Mouse (Mus musculus) erythroblast, adult 5-6 weeks (primary cell): Measurements from ENCODE around the gene Ncaph2. TPM values are rescaled to one million over a fixed set of nuclear protein-coding genes. Genes with fewer than 3 reads are reported as not detected.

ENCODE experiments used
- ATAC-seq: replicated peaks from 2 replicates; pipeline ENCODE4 v1.8.0; 2016; ENCODE audit warnings: moderate number of reproducible peaks, mild to moderate bottlenecking, moderate TSS enrichment, inconsistent platforms; ENCODE audit not compliant: poor library complexity, low FRiP score, severe bottlenecking
- total RNA-seq, 2 experiments: library from RNA; stranded (forward) in 1 of 2; stranded (reverse) in 1 of 2; fragments of 150-400 nt in 1 of 2; fragments of 200-764, 138-1000 nt in 1 of 2; gene quantifications; 2 replicates each; pipeline versions ENCODE4 v1.2.3 to v1.2.4; 2015 to 2017; ENCODE audit warnings: low replicate concordance in 2 of 2

Ncaph2 gene
- total RNA-seq, 2 experiments from 2014 or later, result 30.6 to 60.7 TPM

- no peak for ATAC-seq
Measured at GRCm38 (mm10) chr15:89377362-89377761, 21.8 kb downstream of the Ncaph2 start.

GRCm38 (mm10) chr15:89377938-89378828 is 22.7 kb downstream of the Ncaph2 start:
- ATAC-seq, result no peak

DNA sequence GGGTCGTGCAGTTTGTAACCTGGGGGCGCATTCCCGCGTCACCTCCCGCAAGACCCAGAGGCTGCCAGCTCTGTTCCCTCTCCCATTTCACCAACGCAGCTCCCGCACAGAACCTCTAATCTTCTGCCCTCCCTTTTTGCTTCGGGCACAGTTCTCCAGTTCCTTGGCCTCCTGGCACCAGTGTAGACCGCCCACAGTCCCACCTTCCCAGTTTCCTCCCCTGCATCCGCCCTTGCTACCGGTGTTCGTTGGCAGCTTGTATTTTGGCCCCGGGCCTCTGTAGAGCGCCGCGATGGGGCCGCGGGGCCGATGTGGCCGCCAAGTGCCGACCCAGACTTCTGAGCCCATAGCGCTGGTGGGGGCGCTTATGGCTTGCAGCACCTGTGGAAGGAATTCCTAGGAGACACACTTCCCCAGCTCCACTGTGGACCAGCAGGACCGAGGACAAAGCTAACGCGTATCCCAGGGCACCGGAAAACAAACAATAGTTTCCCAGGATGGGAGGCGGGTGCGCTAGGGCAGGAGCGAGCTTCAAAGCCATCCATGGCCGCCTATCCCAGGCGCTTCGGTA is 23.4 kb downstream of the Ncaph2 start, which contains the start of gene Odf3b:
TSS of gene Odf3b (minus strand) at position 452 of the 571 bp plus-strand sequence.
- no peak for ATAC-seq

DNA sequence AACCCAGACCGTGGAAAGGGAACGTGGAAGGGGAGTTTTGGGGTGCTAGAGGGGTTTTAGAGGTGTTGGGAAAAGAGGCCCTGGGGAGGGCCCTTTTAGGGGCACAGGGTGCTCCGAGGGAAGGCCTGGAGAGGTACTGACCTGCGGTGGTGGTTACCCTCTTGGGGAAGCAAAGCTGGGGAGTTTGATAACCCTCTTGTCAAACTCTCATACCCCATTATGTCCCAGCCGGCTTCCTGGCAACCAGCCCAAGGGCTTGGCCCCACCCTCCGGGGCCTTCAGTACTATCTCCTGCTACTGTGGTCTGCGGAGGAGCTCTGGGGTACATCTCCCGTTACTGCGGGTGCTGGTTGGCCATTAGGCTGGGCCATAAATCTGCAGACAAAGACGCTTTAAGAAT is 23.9 kb downstream of the Ncaph2 start:
- ATAC-seq, result no peak

DNA sequence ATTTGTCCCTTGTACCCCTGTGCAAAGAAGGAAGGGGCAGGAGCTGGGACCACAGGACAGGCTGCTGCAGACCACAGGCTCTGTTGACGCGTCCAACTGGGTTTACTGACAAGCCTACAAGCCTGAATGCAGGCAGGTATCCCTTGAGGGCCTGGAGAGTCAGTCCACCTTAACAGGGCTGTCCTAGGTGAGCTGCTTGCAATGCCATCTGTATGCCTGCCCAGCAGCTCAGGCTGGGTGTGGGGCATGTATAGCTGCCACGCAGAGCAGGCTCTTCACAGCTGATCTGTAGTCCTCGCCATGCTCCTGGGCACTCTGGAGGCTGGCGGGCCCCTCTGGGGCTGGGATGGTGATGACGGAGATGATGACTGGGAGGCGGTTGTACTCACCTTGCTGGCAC is 29.1 kb downstream of the Ncaph2 start, which contains the start of gene Klhdc7b:
TSS of gene Klhdc7b (plus strand) at position 301 of the 400 bp plus-strand sequence.
- no peak for ATAC-seq

DNA sequence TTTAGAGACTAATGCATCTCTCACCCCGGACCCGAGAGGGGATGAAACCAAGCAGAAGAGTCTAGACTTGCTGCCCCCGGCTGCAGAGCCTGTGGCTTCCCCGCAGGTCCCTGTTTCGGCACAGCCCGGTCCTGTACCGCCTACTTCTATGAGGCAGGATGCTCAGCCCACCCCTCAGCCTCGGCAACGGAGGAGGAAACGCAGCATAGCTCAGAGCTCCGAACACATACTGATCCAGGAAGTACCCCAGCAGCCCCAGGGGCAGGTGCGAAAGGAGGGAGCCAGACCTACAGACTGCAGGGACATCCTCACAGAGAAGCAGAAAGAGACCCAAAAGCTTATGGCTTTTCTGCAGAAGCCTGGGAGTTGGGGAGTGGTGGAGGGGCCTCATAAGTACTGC is 31.6 kb downstream of the Ncaph2 start:
- ATAC-seq, result no peak

- ATAC-seq, result no peak
Measured at GRCm38 (mm10) chr15:89390081-89390480, 34.6 kb downstream of the Ncaph2 start.

- no peak for ATAC-seq
Measured at GRCm38 (mm10) chr15:89396883-89397282, 41.4 kb downstream of the Ncaph2 start.

DNA sequence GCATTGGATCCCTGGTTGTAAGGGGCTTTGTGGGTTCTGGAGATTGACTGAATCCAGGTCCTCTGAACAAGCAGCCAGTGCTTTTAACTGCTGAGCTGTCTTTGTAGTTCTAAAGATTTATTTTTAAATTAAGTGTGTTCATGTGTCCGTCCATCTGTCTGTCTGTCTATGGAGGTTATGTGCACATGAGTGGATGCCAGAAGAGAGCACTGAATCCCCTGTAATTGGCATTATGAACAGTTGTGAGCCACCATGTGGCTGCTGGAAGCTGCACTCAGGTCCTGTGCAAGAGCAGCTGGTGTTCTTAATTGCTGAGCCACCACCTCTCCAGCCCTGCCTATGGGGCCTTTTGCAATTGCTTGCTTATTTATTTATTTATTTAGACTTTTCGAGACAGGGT is 42.6 kb downstream of the Ncaph2 start:
- no peak for ATAC-seq

DNA sequence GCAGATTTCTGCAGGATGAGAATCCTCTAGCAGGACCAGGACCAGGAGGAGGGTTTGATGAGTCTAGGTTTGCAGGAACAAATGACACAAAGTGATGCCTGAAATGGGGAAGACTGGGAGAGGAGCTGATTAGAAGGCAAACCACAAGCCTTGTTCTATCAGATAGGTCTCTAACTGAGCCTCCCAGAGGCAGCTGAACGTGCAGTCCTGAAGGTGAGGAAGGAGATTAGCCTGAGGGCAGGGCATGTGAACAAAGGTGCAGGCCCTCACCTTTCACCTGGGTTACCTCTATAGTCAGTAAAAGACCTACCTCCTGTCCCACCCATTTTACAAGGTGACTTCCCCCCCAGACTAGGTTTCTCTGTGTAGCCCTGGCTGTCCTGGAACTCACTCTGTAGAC is 44.2 kb downstream of the Ncaph2 start:
- no peak for ATAC-seq

DNA sequence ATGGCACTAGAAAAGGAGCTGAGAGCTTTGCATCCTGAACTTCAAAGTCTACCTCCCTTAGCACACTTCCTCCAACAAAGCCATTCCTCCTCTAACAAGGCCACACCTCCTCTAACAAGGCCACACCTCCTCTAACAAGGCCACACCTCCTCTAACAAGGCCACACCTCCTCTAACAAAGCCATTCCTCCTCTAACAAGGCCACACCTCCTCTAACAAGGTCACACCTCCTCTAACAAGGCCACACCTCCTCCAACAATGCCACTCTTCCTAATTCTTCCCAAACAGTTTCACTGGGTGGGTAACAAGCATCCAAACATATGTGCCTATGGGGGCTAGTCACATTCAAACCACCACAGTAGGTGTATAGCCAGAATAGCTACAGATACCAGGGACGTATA is 47.0 kb downstream of the Ncaph2 start:
- no peak for ATAC-seq

DNA sequence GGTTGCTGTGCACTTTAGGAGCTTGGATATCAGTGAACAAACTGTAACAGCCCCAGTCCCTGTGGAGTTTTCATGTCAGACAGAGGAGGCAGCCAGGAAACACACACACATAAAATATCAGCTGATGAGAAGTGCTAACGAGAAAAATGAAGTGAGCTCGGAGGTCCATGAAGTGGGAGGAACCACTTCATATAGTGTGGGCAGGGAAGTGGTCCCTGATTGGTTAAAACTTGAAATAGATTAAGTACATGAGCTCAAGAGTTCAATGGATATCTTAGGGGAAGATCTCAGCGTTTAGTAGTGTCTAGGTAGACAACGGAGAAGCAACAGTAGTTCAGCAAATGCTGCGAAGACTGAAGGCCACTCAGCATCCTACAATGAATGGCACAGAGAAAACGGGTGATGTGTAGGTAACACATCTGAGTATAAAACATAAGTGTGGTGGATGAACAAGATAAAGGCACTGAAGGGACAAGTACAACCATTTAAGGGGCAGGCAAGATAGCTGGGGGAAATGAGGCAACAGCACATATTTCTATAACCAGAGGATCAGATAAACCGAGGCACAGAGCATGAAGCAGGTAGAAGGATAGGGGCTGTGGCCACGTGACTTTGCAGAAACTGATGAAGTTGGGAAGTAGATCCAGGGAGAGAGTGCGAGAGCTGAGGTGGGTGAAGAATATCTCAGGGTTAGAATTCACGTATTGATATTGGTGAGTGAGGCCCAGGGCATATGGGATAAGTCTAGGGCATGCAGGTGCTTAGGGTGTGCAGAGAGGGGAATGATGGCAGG is 49.5 kb downstream of the Ncaph2 start:
- ATAC-seq, result no peak

GRCm38 (mm10) chr15:89406691-89407090 is 51.2 kb downstream of the Ncaph2 start:
- no peak for ATAC-seq

DNA sequence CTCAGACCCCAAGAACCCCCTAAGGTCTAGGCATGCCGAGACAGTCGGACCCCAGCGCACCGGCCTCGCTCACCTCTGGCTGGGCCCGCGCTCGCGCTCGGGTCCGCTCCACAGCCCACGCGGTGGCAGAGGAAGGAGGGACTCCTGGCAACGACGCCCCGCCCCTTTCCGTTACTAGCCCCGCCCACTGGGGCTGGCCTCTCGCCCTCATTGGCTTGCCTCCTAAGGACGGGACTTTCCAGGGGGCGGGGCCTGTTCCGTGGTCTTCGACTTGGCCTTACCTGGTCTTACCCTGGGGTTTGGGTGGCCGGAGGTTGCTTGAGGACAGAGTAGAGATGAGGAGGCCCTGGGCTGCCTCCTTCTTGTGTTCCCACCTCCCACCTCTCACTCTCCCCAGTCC is 54.6 kb downstream of the Ncaph2 start, which contains the start of gene Syce3:
TSS of gene Syce3 (minus strand) at position 386 of the 400 bp plus-strand sequence.
- no peak; the same call in 1 of the 2 replicates for ATAC-seq

GRCm38 (mm10) chr15:89415282-89415681 is 59.8 kb downstream of the Ncaph2 start:
- no peak for ATAC-seq

DNA sequence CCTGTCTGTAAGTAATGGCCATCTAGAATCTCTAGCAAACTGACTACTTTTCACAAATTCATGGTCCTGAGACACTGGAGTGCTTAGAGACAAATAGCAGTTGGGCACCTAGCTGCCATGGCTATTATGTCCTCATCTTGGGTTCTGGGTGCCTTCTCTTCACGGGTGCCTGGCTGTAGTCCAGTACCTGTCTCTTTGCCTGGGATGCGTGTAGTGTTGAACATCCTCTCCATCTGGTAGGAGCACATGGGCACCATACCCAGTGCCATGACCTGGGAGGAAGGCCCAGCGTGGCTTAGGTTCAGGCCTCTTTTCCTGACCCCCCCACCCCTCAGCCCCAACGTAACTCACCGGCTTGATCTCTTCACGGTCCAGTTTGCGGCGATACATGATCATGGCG is 66.4 kb downstream of the Ncaph2 start:
- no peak for ATAC-seq
